Mouse (Mus musculus) erythroid progenitor cell, adult 5-6 weeks (primary cell): ENCODE results near the gene Parm1. TPM values are rescaled to one million over a fixed set of nuclear protein-coding genes. Genes with fewer than 3 reads are reported as not detected.

ENCODE experiments used
- ATAC-seq: replicated peaks from 2 replicates; pipeline ENCODE4 v1.8.0; 2016; ENCODE audit warnings: moderate number of reproducible peaks, mild to moderate bottlenecking, moderate TSS enrichment, inconsistent platforms; ENCODE audit not compliant: poor library complexity, low FRiP score, severe bottlenecking
- total RNA-seq, 2 experiments: library from RNA; stranded (forward) in 1 of 2; stranded (reverse) in 1 of 2; fragments of 150-400 nt in 1 of 2; fragments of 186-747, 209-891 nt in 1 of 2; gene quantifications; 2 replicates each; pipeline versions ENCODE4 v1.2.3 to v1.2.4; 2015 to 2017; ENCODE audit warnings: low replicate concordance in 2 of 2

Parm1 gene
- total RNA-seq, 2 experiments from 2014 or later, result 0.61 TPM; not detected in 1

DNA sequence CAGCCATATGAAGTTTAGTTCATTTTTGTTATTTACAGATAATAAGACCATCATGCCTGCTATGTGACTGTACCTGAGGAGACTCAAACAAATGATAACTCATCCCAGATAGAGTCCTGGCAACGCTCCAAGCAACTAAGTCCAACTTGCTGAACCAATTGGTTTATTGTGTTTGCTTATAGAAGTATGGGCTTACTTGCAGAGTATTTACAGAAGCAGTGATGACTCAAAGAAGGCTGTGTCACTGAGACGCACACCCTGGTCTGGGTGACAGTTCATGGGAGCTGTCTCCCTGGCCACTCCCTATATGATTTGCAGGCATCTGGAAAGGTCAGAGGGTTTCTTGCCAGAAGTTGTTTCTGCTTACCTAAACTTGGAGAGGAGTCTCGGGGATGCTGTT, 49.2 kb downstream of the Parm1 start:
- ATAC-seq, result no peak

DNA sequence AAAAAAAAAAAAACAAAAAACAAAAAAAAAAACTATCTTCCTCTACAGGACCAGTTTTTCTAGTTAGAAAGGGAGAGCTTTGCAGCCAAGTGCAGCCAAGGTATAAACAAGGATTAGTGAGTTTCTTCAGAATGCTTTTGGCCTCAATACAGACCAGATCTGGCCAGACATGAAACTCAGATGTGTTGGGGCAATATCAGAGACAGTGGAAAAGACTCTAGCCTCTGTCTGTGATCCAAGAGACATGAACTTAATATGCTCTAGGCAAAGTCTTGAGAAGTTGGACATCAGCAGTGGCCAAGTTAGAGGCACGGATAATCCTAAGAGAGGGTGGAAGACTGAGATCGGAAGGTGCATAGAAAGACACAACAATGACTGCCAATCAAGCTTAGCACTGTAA, 56.8 kb downstream of the Parm1 start:
- no peak for ATAC-seq

GRCm38 (mm10) chr5:91578924-91579323, 61.5 kb downstream of the Parm1 start:
- ATAC-seq, result no peak

- ATAC-seq, result no peak
Measured at GRCm38 (mm10) chr5:91581799-91582198, 64.4 kb downstream of the Parm1 start.

GRCm38 (mm10) chr5:91586206-91586605, 68.8 kb downstream of the Parm1 start:
- no peak for ATAC-seq

GRCm38 (mm10) chr5:91594083-91594482, 76.7 kb downstream of the Parm1 start:
- ATAC-seq, result no peak

DNA sequence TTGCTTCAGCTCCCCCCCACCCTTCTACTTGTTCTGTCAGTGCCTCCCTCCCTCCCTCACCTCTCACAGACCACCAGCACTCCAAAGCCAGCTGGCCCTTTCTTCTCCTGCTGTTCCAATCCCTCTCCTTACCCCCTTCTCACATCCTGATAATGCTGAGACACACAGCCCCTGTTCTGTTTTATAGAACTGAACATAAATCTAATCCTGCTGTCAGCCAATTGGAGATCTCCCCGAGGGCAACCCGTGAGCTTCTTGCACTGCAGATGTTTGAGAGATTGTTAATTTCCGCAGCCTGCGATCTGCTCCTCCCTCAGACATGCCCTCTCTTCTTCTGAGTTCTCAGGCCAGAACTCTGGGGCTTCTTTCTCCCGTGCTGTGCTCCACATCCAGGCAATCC, 79.8 kb downstream of the Parm1 start:
- ATAC-seq, result no peak

GRCm38 (mm10) chr5:91599801-91600200, 82.4 kb downstream of the Parm1 start:
- ATAC-seq, result no peak

DNA sequence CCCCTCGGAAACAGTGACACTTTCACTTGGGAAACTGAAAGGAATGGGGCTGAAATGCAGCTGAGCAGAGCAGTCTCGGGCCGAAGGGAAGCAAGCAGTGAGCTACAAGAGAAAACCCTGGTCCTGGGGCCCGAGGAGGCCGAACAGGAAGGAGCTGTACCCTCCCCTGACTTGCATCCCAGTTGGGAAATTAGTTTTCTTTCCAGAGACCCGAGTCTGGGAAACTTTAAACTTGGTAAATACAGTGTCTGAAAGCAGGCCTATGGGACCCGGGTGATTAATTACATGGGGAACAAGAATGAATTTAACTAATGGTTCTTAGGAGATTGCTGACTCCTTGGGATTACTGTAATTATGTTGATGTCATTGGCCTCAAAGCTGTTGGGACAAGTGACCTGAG, 85.9 kb downstream of the Parm1 start:
- no peak for ATAC-seq

DNA sequence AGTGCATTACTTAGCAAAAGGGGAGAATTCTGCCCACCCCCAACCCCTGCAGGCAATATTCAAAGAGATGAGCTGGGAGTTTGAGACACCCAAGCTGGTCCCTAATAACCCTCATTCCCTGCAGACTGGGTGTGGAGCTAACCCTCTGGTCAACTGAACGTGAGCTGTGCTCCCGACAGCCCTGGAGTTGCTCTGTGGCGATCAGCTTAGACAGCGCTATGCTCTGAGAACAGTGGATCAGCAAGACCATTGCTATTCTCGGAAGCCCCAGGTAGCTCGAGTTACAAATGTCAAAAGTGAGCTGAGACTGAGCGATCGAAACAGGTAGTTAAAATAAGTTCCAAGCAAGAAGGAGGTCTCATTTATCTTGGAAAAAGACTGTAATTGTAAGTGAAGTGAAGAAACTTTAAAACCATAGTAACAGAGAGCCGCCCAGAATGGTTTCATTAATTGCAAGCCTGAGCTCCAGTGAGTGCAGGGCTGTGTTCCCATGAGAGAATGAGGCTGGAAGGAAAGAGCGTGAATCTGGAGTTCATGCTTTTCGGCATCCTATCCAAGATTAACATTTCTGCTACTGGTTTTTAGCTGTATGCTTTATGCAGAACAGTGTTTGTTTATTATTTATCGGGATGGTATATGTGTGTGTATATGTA, 86.5 kb downstream of the Parm1 start:
- ATAC-seq, result no peak

DNA sequence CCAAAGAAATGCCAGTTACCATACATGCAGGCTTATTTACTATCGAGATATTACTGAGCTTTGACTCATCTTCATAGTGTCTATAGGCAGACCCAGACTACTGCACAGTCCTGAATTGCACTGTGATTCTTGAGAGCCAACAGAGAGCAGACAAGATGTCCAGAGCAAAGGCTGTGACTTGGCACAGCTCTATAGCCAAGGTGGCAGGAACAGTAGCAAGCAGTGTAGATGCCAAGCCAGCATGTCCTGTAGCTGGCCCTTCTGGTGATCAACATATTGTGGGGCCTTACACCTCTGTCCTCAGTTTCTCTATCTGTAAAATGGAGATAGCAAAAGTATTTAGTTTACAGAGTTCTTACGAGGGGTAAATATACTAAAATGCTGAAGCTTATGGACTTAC, 89.8 kb downstream of the Parm1 start:
- ATAC-seq, result no peak

GRCm38 (mm10) chr5:91607841-91608240, 90.4 kb downstream of the Parm1 start:
- no peak for ATAC-seq

DNA sequence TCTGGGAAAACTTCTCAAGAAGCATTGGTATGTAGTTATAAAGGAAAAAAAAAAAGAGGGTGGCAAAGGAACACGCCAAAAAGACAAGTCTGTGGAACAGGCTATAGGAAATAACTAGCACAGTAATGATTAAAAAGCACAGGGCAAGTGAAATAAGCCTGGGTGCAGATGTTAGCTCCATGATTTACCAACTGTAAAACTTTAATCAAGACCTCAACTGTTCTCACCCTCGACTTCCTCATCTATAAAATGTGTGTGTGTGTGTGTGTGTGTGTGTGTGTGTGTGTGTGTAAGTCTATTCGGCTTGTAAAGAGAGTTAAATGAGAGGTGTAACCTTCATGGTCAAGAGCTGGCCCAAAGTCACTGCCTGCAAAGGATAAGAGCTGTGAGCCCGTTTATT, 91.6 kb downstream of the Parm1 start:
- no peak for ATAC-seq

DNA sequence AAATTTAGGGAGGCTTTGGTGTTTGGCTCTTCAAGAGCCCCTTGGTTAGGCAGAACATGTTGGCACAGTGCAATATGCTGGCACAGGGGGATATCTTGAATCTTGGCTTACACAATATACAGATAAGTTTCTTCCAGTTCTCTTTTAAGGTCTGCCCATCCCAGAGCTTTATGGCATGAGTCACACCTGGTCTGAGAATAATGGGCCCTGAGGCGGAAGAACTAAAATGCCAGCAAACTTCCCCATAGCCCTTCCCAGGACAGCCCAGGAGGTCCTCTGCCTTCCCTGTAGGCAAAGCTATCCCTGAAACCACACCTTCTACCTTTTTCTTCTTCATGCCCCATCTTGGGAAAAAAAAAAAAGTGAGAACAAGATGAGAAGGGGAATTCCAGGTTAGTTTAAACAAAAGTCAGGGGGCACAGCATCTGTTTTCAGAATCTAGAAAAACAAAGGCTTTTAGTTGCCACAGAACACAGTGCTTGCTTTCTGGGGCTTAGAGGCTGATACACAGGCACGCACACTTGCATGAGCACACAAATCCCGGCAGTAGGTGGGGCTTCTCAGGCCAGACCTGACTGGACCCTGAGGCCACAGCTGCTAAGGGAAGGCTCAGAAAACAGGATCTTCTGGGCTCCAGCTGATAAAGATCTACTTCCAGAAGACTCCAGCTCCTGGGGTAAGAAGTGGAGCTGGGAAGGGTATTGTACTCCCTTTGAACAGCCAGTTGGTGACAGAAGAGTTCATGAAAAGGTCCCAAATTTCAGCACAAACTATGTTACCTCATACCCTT, 92.3 kb downstream of the Parm1 start:
- ATAC-seq, result no peak

DNA sequence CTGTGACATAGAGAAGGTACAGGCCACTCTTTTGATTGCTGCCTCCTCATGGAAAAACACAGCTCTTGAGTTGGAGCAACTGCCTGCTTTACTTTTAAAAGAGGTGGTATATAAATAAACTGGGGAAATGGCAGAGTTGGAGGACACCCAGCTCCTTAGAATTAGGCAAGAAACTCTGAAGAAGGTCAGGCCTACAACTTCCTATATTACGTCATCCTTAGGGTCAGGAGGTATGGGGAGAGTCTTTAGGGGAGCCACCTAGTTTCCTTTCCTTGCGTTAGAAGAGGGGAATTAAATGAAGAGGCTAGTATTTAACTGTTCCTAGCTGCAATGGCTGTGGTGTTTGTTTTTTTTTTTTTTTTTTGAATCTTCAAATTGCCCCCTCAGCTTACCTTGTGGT, 93.1 kb downstream of the Parm1 start:
- ATAC-seq, result no peak

GRCm38 (mm10) chr5:91611589-91611988, 94.2 kb downstream of the Parm1 start:
- ATAC-seq, result no peak

DNA sequence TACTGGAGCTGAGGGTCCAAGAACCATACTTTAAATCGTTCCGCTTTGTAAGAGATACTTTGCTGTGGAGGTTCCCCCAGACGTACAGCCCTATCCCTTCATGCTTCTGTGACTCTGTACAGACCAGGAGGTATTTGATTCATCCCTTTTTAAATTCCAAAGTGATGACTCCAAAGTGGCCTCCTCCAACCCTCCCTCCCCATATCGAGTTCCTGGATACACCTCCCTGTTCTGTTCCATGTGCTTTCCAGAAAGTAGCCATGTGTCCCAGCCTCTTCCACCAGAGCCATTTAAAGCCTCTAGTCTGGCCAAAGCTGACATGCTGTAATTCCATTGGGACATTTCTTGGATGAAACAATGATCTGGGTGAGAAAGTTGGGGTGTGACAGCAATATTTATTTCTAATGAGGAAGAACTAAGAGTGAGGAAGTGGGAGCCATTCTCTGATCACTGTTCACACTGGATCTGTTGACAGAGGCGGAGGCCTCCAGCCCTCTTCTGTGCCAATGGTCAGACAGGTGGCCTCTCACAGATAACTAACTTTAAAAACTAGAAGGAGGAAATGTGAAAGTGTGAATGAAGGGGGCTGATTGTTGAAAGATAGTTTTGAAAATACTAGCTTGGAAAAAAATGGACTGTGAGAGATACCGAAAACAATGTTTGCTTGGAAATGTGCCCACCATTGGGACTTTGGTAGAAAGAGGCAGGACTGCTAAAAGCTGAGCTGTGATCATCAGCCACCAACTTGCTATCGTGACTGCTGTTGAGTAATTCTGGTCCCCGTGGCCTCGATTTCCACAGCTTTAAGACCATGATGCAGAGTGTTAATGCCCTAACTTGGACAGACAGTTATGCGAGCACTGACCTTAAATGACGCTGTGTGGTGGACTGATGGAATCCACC, 100.2 kb downstream of the Parm1 start:
- no peak for ATAC-seq

- ATAC-seq, result no peak
Measured at GRCm38 (mm10) chr5:91618661-91619173, 101.3 kb downstream of the Parm1 start.

GRCm38 (mm10) chr5:91621197-91621596, 103.8 kb downstream of the Parm1 start:
- no peak for ATAC-seq

DNA sequence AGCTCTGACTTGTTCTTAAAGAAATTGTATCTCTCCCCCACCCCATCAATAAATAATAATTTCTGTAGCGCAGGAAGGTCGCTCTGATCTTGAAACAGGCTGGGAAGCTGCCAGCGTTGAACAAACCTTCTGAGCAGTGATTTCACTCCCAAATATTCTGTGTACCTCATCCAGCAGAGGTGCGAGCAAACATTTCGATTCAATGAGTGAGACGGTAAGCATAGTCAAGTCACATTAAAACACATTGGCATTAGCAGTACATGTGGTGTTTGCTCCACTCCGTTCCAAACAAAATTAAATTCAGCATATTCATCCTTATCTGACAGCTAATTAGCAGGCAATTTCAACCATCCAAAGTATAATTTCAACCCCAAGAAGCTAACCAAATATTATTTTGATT, 109.4 kb downstream of the Parm1 start:
- ATAC-seq, result no peak
